Mouse (Mus musculus) bone marrow macrophage, adult 2 months (primary cell): ENCODE measurements at regions not wholly inside any gene's neighbourhood (a gene's known extent, or its start where the extent isn't known, plus 50 kb on each side); places are given as distances from the start of the nearest gene placed in this dataset.

Source experiments
- CTCF ChIP-seq: IDR thresholded peaks from 2 replicates; pipeline ENCODE4 v1.5.1; 2012; ENCODE audit warnings: low read depth, mild to moderate bottlenecking, low read length, moderate library complexity
- POLR2A ChIP-seq: IDR thresholded peaks from 2 replicates; pipeline ENCODE4 v1.6.1; 2012; ENCODE audit warnings: mild to moderate bottlenecking, low read depth, low read length, borderline replicate concordance

GRCm38 (mm10) chr5:51829606-51830005 is 262.1 kb upstream of the Ppargc1a start:
- TF ChIP-seq POLR2A (no peak), CTCF (no peak)
